In genomic region chr2:167380615-167381285, GRCm38 (mm10) we compare ENCODE assay signal across 13 mouse cellular contexts. TPM values are rescaled to one million over a fixed set of nuclear protein-coding genes. Genes with fewer than 3 reads are reported as not detected.
A peak's percentile ranks its signal among the peaks of the same experiment; 100 is the strongest.
DNase-seq lines count a peak whose midpoint lies in the region; ATAC-seq lines count a peak whose summit lies in the region.
"Had no signal": no experiment of that assay in that cellular context is flagged by ENCODE, and none has a peak within 500 bp of the region (broad histone marks: within the 10 kb centered on the region; RNA-seq: fewer than 3 reads in every experiment).

No protein-coding gene starts in this region.

- ATAC-seq in hindbrain, embryonic 14.5 days (ENCODE audit: low FRiP score), result no peak
- ATAC-seq in liver, embryonic 16.5 days (ENCODE audit: low read depth), result peak; percentile 30; the same call in 1 of the 2 replicates
- ATAC-seq: forebrain, postnatal 0 days had no signal

- peaks cover 30% of the 10 kb centered on the region for H3K4me1 ChIP-seq in hindbrain, embryonic 10.5 days (replicated peaks)
- no peaks in the 10 kb centered on the region; the same call in 1 of the 2 replicates for H3K4me1 ChIP-seq in hindbrain, embryonic 14.5 days (replicated peaks; ENCODE audit: control insufficient read depth, insufficient read depth, low read length)
- peaks cover 20% of the 10 kb centered on the region for H3K4me1 ChIP-seq in liver, embryonic 16.5 days (ENCODE audit: control insufficient read depth, low read depth, low read length)
- H3K4me1 ChIP-seq in midbrain, embryonic 10.5 days, result peaks cover 27% of the 10 kb centered on the region
- H3K4me1 ChIP-seq: embryonic facial prominence, embryonic 13.5 days had no signal

- no peak for DNase-seq in hindbrain, embryonic 10.5 days (ENCODE audit: low spot score)
- no peak for DNase-seq in hindbrain, embryonic 14.5 days (ENCODE audit: low spot score)
- DNase-seq in Muller cell, postnatal 12 days (ENCODE audit: inconsistent ontology term), result peak; percentile 18
- DNase-seq in kidney, adult 18-20 months, result peak; percentile 72
- DNase-seq in right cerebral cortex, adult 2 months (ENCODE audit: low spot score in 2 of 2), result no peak
- DNase-seq in midbrain, embryonic 10.5 days (ENCODE audit: low spot score), result no peak
- DNase-seq in adrenal gland, postnatal 25 days, result no peak
- DNase-seq: forebrain, postnatal 0 days; heart, adult 18-20 months; heart, postnatal 4 days had no signal

- no peak overlapping the region for H3K9ac ChIP-seq in hindbrain, embryonic 14.5 days
- H3K9ac ChIP-seq in liver, embryonic 16.5 days (ENCODE audit: low read depth, low read length), result no peak overlapping the region
- H3K9ac ChIP-seq: embryonic facial prominence, embryonic 13.5 days; forebrain, postnatal 0 days; limb, embryonic 15.5 days had no signal

- no peak overlapping the region for H3K4me3 ChIP-seq in hindbrain, embryonic 10.5 days
- no peak overlapping the region for H3K4me3 ChIP-seq in hindbrain, embryonic 14.5 days (replicated peaks; ENCODE audit: low read length)
- H3K4me3 ChIP-seq in liver, embryonic 16.5 days (ENCODE audit: low read depth, low read length), result no peak overlapping the region
- H3K4me3 ChIP-seq in midbrain, embryonic 10.5 days, result no peak overlapping the region
- H3K4me3 ChIP-seq: embryonic facial prominence, embryonic 13.5 days; limb, embryonic 15.5 days had no signal

- peak overlapping the region; percentile 35; the same call in 1 of the 2 replicates for H3K27ac ChIP-seq in hindbrain, embryonic 10.5 days
- H3K27ac ChIP-seq in hindbrain, embryonic 14.5 days, result no peak overlapping the region
- peak overlapping the region; percentile 38 for H3K27ac ChIP-seq in liver, embryonic 16.5 days (ENCODE audit: low read length)
- H3K27ac ChIP-seq in midbrain, embryonic 10.5 days (replicated peaks), result no peak overlapping the region
- H3K27ac ChIP-seq: embryonic facial prominence, embryonic 13.5 days; limb, embryonic 15.5 days had no signal

- WGBS in hindbrain, embryonic 10.5 days, result 57% methylated on average over 7 of the region's 7 CpGs
- WGBS in hindbrain, embryonic 14.5 days, result 50% methylated on average over 7 of the region's 7 CpGs
- 51% methylated on average over 7 of the region's 7 CpGs for WGBS in liver, embryonic 16.5 days (ENCODE audit: insufficient replicate concordance)
- 66% methylated on average over 7 of the region's 7 CpGs for WGBS in midbrain, embryonic 10.5 days

- H3K36me3 ChIP-seq in hindbrain, embryonic 10.5 days, result no peaks in the 10 kb centered on the region
- H3K36me3 ChIP-seq in hindbrain, embryonic 14.5 days (replicated peaks; ENCODE audit: control insufficient read depth, insufficient read depth), result no peaks in the 10 kb centered on the region
- H3K36me3 ChIP-seq in liver, embryonic 16.5 days (ENCODE audit: control insufficient read depth, insufficient read depth), result no peaks in the 10 kb centered on the region
- H3K36me3 ChIP-seq in midbrain, embryonic 10.5 days, result no peaks in the 10 kb centered on the region
- H3K36me3 ChIP-seq: embryonic facial prominence, embryonic 13.5 days; limb, embryonic 15.5 days had no signal

- H3K9me3 ChIP-seq in hindbrain, embryonic 10.5 days, result no peaks in the 10 kb centered on the region
- H3K9me3 ChIP-seq in hindbrain, embryonic 14.5 days (ENCODE audit: control insufficient read depth, low read length), result no peaks in the 10 kb centered on the region
- H3K9me3 ChIP-seq in liver, embryonic 16.5 days (replicated peaks; ENCODE audit: control insufficient read depth, low read length), result no peaks in the 10 kb centered on the region
- no peaks in the 10 kb centered on the region for H3K9me3 ChIP-seq in midbrain, embryonic 10.5 days (replicated peaks)
- H3K9me3 ChIP-seq: embryonic facial prominence, embryonic 13.5 days; limb, embryonic 15.5 days had no signal

- H3K27me3 ChIP-seq in hindbrain, embryonic 10.5 days (ENCODE audit: insufficient read depth, poor library complexity, severe bottlenecking), result no peaks in the 10 kb centered on the region
- no peaks in the 10 kb centered on the region for H3K27me3 ChIP-seq in hindbrain, embryonic 14.5 days (ENCODE audit: control insufficient read depth, insufficient read depth, low read length)
- no peaks in the 10 kb centered on the region for H3K27me3 ChIP-seq in liver, embryonic 16.5 days (ENCODE audit: control insufficient read depth, insufficient read depth, low read depth, low read length)
- no peaks in the 10 kb centered on the region for H3K27me3 ChIP-seq in midbrain, embryonic 10.5 days (ENCODE audit: low read depth, poor library complexity, severe bottlenecking)
- H3K27me3 ChIP-seq: embryonic facial prominence, embryonic 13.5 days; limb, embryonic 15.5 days had no signal

- H3K4me2 ChIP-seq in hindbrain, embryonic 14.5 days (replicated peaks), result no peak overlapping the region
- no peak overlapping the region for H3K4me2 ChIP-seq in liver, embryonic 16.5 days (ENCODE audit: low read depth, low read length)
- H3K4me2 ChIP-seq: embryonic facial prominence, embryonic 13.5 days; limb, embryonic 15.5 days had no signal

RNA-seq across cellular contexts. Expression of gene B4galt5, which starts 31.8 kb away (rescaled TPM):
- polyA plus RNA-seq in hindbrain, embryonic 10.5 days (2016; fragmentation: Nextera tagmentation; extraction: Ambion mirVana), result 8.4 and 10.6 TPM in 2 replicates
- 24.7 and 33.3 TPM in 2 replicates for polyA plus RNA-seq in hindbrain, embryonic 14.5 days (2014; fragmentation: Nextera tagmentation; extraction: Ambion mirVana)
- 1.3 and 1.5 TPM in 2 replicates for polyA plus RNA-seq in liver, embryonic 16.5 days (2015; fragmentation: Nextera tagmentation; extraction: Ambion mirVana)
- 9.1 and 9.9 TPM in 2 replicates for polyA plus RNA-seq in midbrain, embryonic 10.5 days (2016; fragmentation: Nextera tagmentation; extraction: Ambion mirVana)
- 72.9 and 78.8 TPM in 2 replicates for total RNA-seq in adrenal gland, postnatal 25 days (2021)

RNA-seq across cellular contexts. Expression of gene Slc9a8, which starts 40.8 kb away (rescaled TPM):
- polyA plus RNA-seq in hindbrain, embryonic 10.5 days (2016; fragmentation: Nextera tagmentation; extraction: Ambion mirVana), result 21.7 and 26.7 TPM in 2 replicates
- polyA plus RNA-seq in hindbrain, embryonic 14.5 days (2014; fragmentation: Nextera tagmentation; extraction: Ambion mirVana), result 17.9 and 22.6 TPM in 2 replicates
- 14.7 and 15.1 TPM in 2 replicates for polyA plus RNA-seq in liver, embryonic 16.5 days (2015; fragmentation: Nextera tagmentation; extraction: Ambion mirVana)
- polyA plus RNA-seq in midbrain, embryonic 10.5 days (2016; fragmentation: Nextera tagmentation; extraction: Ambion mirVana), result 21.6 and 25.6 TPM in 2 replicates
- 42.1 and 51.9 TPM in 2 replicates for total RNA-seq in adrenal gland, postnatal 25 days (2021)

Comparison
In these comparisons a context has a peak if more than half of its experiments do, and no peak if none do; other contexts are left out.
1. H3K27ac ChIP-seq: peak in hindbrain, embryonic 10.5 days (single experiment) and liver, embryonic 16.5 days (single experiment); none in hindbrain, embryonic 14.5 days (single experiment) and midbrain, embryonic 10.5 days (single experiment).
2. DNase-seq: peak in Muller cell, postnatal 12 days (single experiment) and kidney, adult 18-20 months (single experiment); none in hindbrain, embryonic 10.5 days (single experiment), hindbrain, embryonic 14.5 days (single experiment), right cerebral cortex, adult 2 months (0 of 2), midbrain, embryonic 10.5 days (single experiment) and adrenal gland, postnatal 25 days (single experiment).